Mouse (Mus musculus) retina, adult 2 months (tissue): ENCODE data around the gene Fancd2os.
A peak's percentile ranks its signal among the peaks of the same experiment; 100 is the strongest.

Experiments used
- DNase-seq: peaks from one replicate; pipeline ENCODE4 v3.0.0-alpha.2; 2012; ENCODE audit warnings: low read depth, low spot score

Fancd2os gene

GRCm38 (mm10) chr6:113605224-113605545 lies 4.7 kb upstream of the Fancd2os start:
- DNase-seq, result no peak

GRCm38 (mm10) chr6:113604432-113605223 lies 4.1 kb upstream of the Fancd2os start, which contains the start of gene Brk1:
TSS of gene Brk1 (plus strand) at chr6:113604772.
- DNase-seq, result peak; percentile 73

GRCm38 (mm10) chr6:113603993-113604392 lies 3.5 kb upstream of the Fancd2os start:
- DNase-seq, result no peak

GRCm38 (mm10) chr6:113602821-113603220 lies 2.3 kb upstream of the Fancd2os start:
- no peak for DNase-seq

GRCm38 (mm10) chr6:113599833-113600232 lies 682 bp downstream of the Fancd2os start:
- DNase-seq, result no peak

GRCm38 (mm10) chr6:113597945-113598344 lies 2.6 kb downstream of the Fancd2os start:
- no peak for DNase-seq

- DNase-seq, result no peak
These were observed 7.9 kb downstream of the Fancd2os start for GRCm38 (mm10) chr6:113592637-113593036.

- no peak for DNase-seq
These were observed 13.9 kb downstream of the Fancd2os start for GRCm38 (mm10) chr6:113586466-113587183.

GRCm38 (mm10) chr6:113585065-113585464 lies 15.4 kb downstream of the Fancd2os start:
- no peak for DNase-seq

- DNase-seq, result no peak
These were observed 17.5 kb downstream of the Fancd2os start for GRCm38 (mm10) chr6:113583023-113583422.

GRCm38 (mm10) chr6:113579306-113579705 lies 21.2 kb downstream of the Fancd2os start:
- peak; percentile 39 for DNase-seq

- no peak for DNase-seq
These were observed 24.5 kb downstream of the Fancd2os start for GRCm38 (mm10) chr6:113576044-113576443.

GRCm38 (mm10) chr6:113564557-113564956 lies 36.0 kb downstream of the Fancd2os start:
- DNase-seq, result no peak

GRCm38 (mm10) chr6:113559736-113560135 lies 40.8 kb downstream of the Fancd2os start:
- no peak for DNase-seq
